Mouse (Mus musculus): ENCODE data around the gene Ago1.

DNA sequence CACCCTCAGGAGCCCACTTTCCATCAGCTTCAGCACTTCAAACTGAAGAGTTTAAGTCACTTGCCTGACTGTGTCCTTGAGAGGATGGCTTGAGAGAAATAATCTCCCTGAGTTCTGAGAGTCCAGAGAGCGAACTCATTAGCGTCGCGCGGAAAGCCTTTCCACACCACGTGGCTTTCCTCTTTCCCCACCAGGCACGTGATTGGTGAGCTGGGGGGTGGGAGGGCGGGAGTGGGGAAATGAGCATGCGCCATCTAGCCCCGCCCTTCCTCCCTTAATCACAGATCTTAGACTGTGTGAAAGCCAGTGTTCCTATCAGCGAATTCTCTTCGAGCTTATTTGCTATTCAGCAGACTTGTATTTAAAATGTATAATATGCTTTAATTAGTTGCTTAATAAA is 14.6 kb upstream of the Ago1 start:
- TF ChIP-seq CTCF (IDR thresholded peaks at IDR 0.05; ENCODE audit: borderline replicate concordance, insufficient read depth, low read depth, low read length) (no peak), POLR2A (IDR thresholded peaks at IDR 0.05; ENCODE audit: borderline replicate concordance, insufficient read depth, low read length) (no peak)
